Mouse (Mus musculus): ENCODE results near the gene Zfyve9. TPM values are rescaled to one million over a fixed set of nuclear protein-coding genes. Genes with fewer than 3 reads are reported as not detected.

Gene Zfyve9
- polyA plus RNA-seq (2012; rRNA removed) (0.43 and 0.56 TPM in 2 replicates), polyA plus RNA-seq (2014; fragmentation: Nextera tagmentation; extraction: Ambion mirVana) (0.32 and 0.43 TPM in 2 replicates)

GRCm38 (mm10) chr4:108780057-108780863 lies at the start of gene Zfyve9:
Gene Zfyve9 (minus strand): TSS chr4:108780798.
- WGBS (ENCODE audit: insufficient replicate concordance), result under 1% methylated on average over 93 of the region's 111 CpGs
- H3K9me3 ChIP-seq (ENCODE audit: control insufficient read depth, low read length), result no peaks in the 10 kb centered on the region
- DNase-seq (ENCODE audit: low read depth in 3 of 3, low spot score in 3 of 3) (peak in 2 of 3 experiments; percentile 10 to 26), ATAC-seq (ENCODE audit: insufficient read depth) (peak; percentile 77)
- H3K27me3 ChIP-seq (ENCODE audit: control insufficient read depth, insufficient read depth, low read length), result peaks cover 34% of the 10 kb centered on the region
- peak within 1 kb of the TSS; percentile 56 to 61 for H3K4me3 ChIP-seq (ENCODE audit: insufficient read depth in 1 of 2, low read depth in 2 of 2, low read length in 2 of 2)
- H3K36me3 ChIP-seq (replicated peaks; ENCODE audit: control insufficient read depth, insufficient read depth, low read depth), result no peaks in the 10 kb centered on the region
- TF ChIP-seq EP300 (IDR thresholded peaks at IDR 0.05; ENCODE audit: low read depth), result no peak
- TF ChIP-seq CTCF (IDR thresholded peaks at IDR 0.05; ENCODE audit: low read depth), result peak; percentile 20; the same call in 1 of the 2 replicates
- no peaks in the 10 kb centered on the region; a peak in 1 of 4 replicates for H3K4me1 ChIP-seq (replicated peaks; ENCODE audit: control insufficient read depth in 2 of 2, insufficient read depth in 2 of 2, low read length in 1 of 2)
- H3K27ac ChIP-seq, result no peak within 1 kb of the TSS
- H3K4me2 ChIP-seq (ENCODE audit: low read depth), result peak within 1 kb of the TSS; percentile 75
- peak within 1 kb of the TSS; percentile 19 for H3K9ac ChIP-seq (replicated peaks)

- no peaks in the 10 kb centered on the region for H3K27me3 ChIP-seq (ENCODE audit: control insufficient read depth, insufficient read depth, low read length)
- peaks cover 37% of the 10 kb centered on the region for H3K36me3 ChIP-seq (replicated peaks; ENCODE audit: control insufficient read depth, insufficient read depth, low read depth)
- ATAC-seq (ENCODE audit: insufficient read depth) (no peak), DNase-seq (ENCODE audit: low read depth in 3 of 3, low spot score in 3 of 3) (no peak)
- TF ChIP-seq CTCF (IDR thresholded peaks at IDR 0.05; ENCODE audit: low read depth) (no peak), EP300 (IDR thresholded peaks at IDR 0.05; ENCODE audit: low read depth) (no peak)
- H3K27ac ChIP-seq, result no peak overlapping the region
- no peak overlapping the region for H3K4me2 ChIP-seq (ENCODE audit: low read depth)
- no peak overlapping the region for H3K4me3 ChIP-seq (ENCODE audit: insufficient read depth in 1 of 2, low read depth in 2 of 2, low read length in 2 of 2)
- peaks cover under 1% of the 10 kb centered on the region in 2 experiments; a peak in 2 of 4 replicates for H3K4me1 ChIP-seq (replicated peaks; ENCODE audit: control insufficient read depth in 2 of 2, insufficient read depth in 2 of 2, low read length in 1 of 2)
- H3K9ac ChIP-seq (replicated peaks), result no peak overlapping the region
- no peaks in the 10 kb centered on the region for H3K9me3 ChIP-seq (ENCODE audit: control insufficient read depth, low read length)
- 69% methylated on average over 2 of the region's 2 CpGs for WGBS (ENCODE audit: insufficient replicate concordance)
These were observed 46.0 kb upstream of the Zfyve9 start for GRCm38 (mm10) chr4:108826643-108827042.

GRCm38 (mm10) chr4:108826096-108826495 lies 45.5 kb upstream of the Zfyve9 start:
- Histone ChIP-seq H3K9me3 (ENCODE audit: control insufficient read depth, low read length) (no peaks in the 10 kb centered on the region), H3K4me1 (replicated peaks; ENCODE audit: control insufficient read depth in 2 of 2, insufficient read depth in 2 of 2, low read length in 1 of 2) (no peaks in the 10 kb centered on the region), H3K27me3 (ENCODE audit: control insufficient read depth, insufficient read depth, low read length) (no peaks in the 10 kb centered on the region), H3K4me3 (ENCODE audit: insufficient read depth in 1 of 2, low read depth in 2 of 2, low read length in 2 of 2) (no peak overlapping the region), H3K36me3 (replicated peaks; ENCODE audit: control insufficient read depth, insufficient read depth, low read depth) (peaks cover 38% of the 10 kb centered on the region), H3K9ac (replicated peaks) (no peak overlapping the region), H3K27ac (no peak overlapping the region), H3K4me2 (ENCODE audit: low read depth) (no peak overlapping the region)
- ATAC-seq (ENCODE audit: insufficient read depth), result no peak
- no peak for DNase-seq (ENCODE audit: low read depth in 3 of 3, low spot score in 3 of 3)
- WGBS (ENCODE audit: insufficient replicate concordance), result 61% methylated on average over 1 of the region's 1 CpGs
- TF ChIP-seq CTCF (IDR thresholded peaks at IDR 0.05; ENCODE audit: low read depth), result no peak
- no peak for TF ChIP-seq EP300 (IDR thresholded peaks at IDR 0.05; ENCODE audit: low read depth)

DNA sequence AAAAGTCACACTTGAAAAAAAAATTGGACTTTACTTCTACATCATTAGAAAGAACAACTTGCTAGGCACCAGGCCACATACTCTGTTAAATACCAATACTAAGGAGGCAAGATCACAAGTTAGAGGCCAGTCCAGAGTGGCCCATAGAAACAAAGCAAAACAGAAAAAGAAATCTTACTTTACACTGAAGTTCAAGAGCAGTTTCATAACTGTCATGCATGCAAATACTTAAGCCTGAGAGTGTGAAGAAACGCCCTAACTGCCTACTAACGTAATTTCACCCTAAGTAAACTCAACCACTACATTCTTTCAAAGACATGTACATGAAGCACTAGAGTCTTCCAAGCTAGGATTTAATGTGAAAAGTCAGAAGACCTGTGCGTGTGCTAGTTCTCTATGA lies 45.1 kb upstream of the Zfyve9 start:
- Histone ChIP-seq H3K27ac (no peak overlapping the region), H3K4me3 (ENCODE audit: insufficient read depth in 1 of 2, low read depth in 2 of 2, low read length in 2 of 2) (no peak overlapping the region), H3K9ac (replicated peaks) (no peak overlapping the region), H3K9me3 (ENCODE audit: control insufficient read depth, low read length) (no peaks in the 10 kb centered on the region), H3K4me2 (ENCODE audit: low read depth) (no peak overlapping the region), H3K36me3 (replicated peaks; ENCODE audit: control insufficient read depth, insufficient read depth, low read depth) (peaks cover 42% of the 10 kb centered on the region), H3K27me3 (ENCODE audit: control insufficient read depth, insufficient read depth, low read length) (no peaks in the 10 kb centered on the region), H3K4me1 (replicated peaks; ENCODE audit: control insufficient read depth in 2 of 2, insufficient read depth in 2 of 2, low read length in 1 of 2) (no peaks in the 10 kb centered on the region)
- DNase-seq (ENCODE audit: low read depth in 3 of 3, low spot score in 3 of 3) (no peak), ATAC-seq (ENCODE audit: insufficient read depth) (no peak)
- WGBS (ENCODE audit: insufficient replicate concordance), result 88% methylated on average over 3 of the region's 3 CpGs
- no peak for TF ChIP-seq CTCF (IDR thresholded peaks at IDR 0.05; ENCODE audit: low read depth)
- no peak for TF ChIP-seq EP300 (IDR thresholded peaks at IDR 0.05; ENCODE audit: low read depth)

GRCm38 (mm10) chr4:108811550-108811949 lies 31.0 kb upstream of the Zfyve9 start:
- Histone ChIP-seq H3K27ac (no peak overlapping the region), H3K9me3 (ENCODE audit: control insufficient read depth, low read length) (no peaks in the 10 kb centered on the region), H3K9ac (replicated peaks) (no peak overlapping the region), H3K27me3 (ENCODE audit: control insufficient read depth, insufficient read depth, low read length) (no peaks in the 10 kb centered on the region), H3K4me1 (replicated peaks; ENCODE audit: control insufficient read depth in 2 of 2, insufficient read depth in 2 of 2, low read length in 1 of 2) (no peaks in the 10 kb centered on the region), H3K4me3 (ENCODE audit: insufficient read depth in 1 of 2, low read depth in 2 of 2, low read length in 2 of 2) (no peak overlapping the region), H3K4me2 (ENCODE audit: low read depth) (no peak overlapping the region), H3K36me3 (replicated peaks; ENCODE audit: control insufficient read depth, insufficient read depth, low read depth) (no peaks in the 10 kb centered on the region)
- DNase-seq (ENCODE audit: low read depth in 3 of 3, low spot score in 3 of 3) (no peak), ATAC-seq (ENCODE audit: insufficient read depth) (no peak)
- WGBS (ENCODE audit: insufficient replicate concordance), result 65% methylated on average over 6 of the region's 6 CpGs
- no peak for TF ChIP-seq EP300 (IDR thresholded peaks at IDR 0.05; ENCODE audit: low read depth)
- TF ChIP-seq CTCF (IDR thresholded peaks at IDR 0.05; ENCODE audit: low read depth), result no peak
